Mouse (Mus musculus): ENCODE measurements around the gene Trpd52l3.

DNA sequence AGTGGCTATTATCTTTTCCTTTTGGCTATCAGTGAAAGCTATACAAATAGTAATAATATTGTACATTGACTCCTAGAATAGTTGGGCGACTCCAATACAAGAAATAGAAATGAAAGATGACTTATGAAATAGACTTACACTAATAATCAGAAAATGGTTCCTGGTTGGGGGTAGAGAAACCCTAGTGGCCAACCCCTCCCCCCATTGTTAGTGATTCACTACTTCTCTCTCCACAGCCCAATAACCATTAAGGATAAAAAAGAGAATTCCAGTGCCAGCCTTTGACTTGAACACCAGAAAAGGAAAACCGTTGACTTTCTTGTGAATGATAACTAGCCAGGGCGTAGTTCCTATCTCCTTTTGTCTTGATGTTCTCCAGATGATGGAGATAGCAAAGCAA is 28.6 kb downstream of the Trpd52l3 start:
- TF ChIP-seq GATA1 (IDR thresholded peaks at IDR 0.05; ENCODE audit: borderline replicate concordance, low read length) = no peak
- TF ChIP-seq FLI1 (IDR thresholded peaks at IDR 0.05; ENCODE audit: low read length) = no peak

Data from megakaryocyte, embryonic 14.5 days (primary cell).